Mouse (Mus musculus): ENCODE data around the gene Prelp. TPM values are rescaled to one million over a fixed set of nuclear protein-coding genes. Genes with fewer than 3 reads are reported as not detected.
A peak's percentile ranks its signal among the peaks of the same experiment; 100 is the strongest.

Prelp gene
- polyA plus RNA-seq, 1 experiment from 2014 or later = 3.1 TPM

DNA sequence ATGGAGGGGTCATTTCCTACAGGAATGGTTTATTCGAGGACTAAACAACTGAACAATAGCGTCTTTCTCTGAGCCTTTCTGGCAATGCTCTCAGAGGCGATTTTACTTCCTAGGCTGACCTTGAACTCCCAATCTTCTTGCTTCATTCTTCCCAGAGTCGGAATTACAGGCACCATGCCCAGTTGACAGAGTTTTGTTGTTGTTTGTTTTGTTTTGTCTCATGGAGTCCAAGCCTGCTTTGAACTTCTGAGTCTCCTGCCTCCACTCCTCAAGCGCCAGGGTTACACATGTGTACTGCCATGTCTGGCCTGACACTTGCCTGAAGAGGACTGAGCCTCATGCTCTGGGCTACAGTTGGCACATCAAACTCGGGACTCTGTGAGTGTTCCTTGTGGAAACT is 8.2 kb downstream of the Prelp start:
- no peak overlapping the region for H3K27ac ChIP-seq (ENCODE audit: low read depth, low read length)
- no peak for ATAC-seq (ENCODE audit: insufficient read depth, low FRiP score, low TSS enrichment)
- no peaks in the 10 kb centered on the region for H3K9me3 ChIP-seq (ENCODE audit: control insufficient read depth, low read length)
- no peak for DNase-seq (ENCODE audit: low spot score)
- no peak overlapping the region for H3K9ac ChIP-seq (ENCODE audit: low read length)
- H3K27me3 ChIP-seq (ENCODE audit: control insufficient read depth, insufficient read depth, low read length) = peaks cover 3% of the 10 kb centered on the region; the same call in 1 of the 2 replicates
- H3K4me2 ChIP-seq (ENCODE audit: low read depth) = no peak overlapping the region
- H3K4me1 ChIP-seq (ENCODE audit: control insufficient read depth, insufficient read depth, low read length) = peaks cover 13% of the 10 kb centered on the region
- 78% methylated on average over 6 of the region's 6 CpGs for WGBS
- no peak overlapping the region for H3K4me3 ChIP-seq (ENCODE audit: low read depth, low read length)
- no peaks in the 10 kb centered on the region for H3K36me3 ChIP-seq (ENCODE audit: control insufficient read depth, insufficient read depth, low read length)

DNA sequence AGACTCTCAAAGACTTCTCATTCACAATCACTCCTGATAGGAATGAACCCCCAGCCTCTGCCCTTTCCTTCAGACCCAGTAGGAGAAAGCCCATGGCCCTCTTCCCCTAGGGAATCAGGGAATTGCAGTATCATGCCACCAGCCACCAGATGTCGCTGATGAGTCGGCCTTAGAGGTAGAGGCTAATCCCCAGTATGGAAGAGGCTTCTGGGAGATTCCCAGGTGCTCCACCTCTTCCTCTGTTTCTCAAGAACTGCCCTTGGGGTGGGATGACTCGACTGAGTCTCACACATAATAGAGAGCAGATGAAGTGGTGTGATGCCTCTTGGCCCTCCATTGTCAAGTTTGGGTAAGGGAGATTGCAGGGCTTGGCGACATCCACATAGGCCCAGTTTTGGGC is 9.8 kb downstream of the Prelp start:
- ATAC-seq (ENCODE audit: insufficient read depth, low FRiP score, low TSS enrichment) (no peak), DNase-seq (ENCODE audit: low spot score) (peak; percentile 72)
- Histone ChIP-seq H3K9ac (ENCODE audit: low read length) (no peak overlapping the region), H3K4me1 (ENCODE audit: control insufficient read depth, insufficient read depth, low read length) (peaks cover 16% of the 10 kb centered on the region), H3K4me3 (ENCODE audit: low read depth, low read length) (no peak overlapping the region), H3K27ac (ENCODE audit: low read depth, low read length) (no peak overlapping the region), H3K4me2 (ENCODE audit: low read depth) (no peak overlapping the region), H3K9me3 (ENCODE audit: control insufficient read depth, low read length) (no peaks in the 10 kb centered on the region), H3K27me3 (ENCODE audit: control insufficient read depth, insufficient read depth, low read length) (peaks cover 3% of the 10 kb centered on the region; the same call in 1 of the 2 replicates), H3K36me3 (ENCODE audit: control insufficient read depth, insufficient read depth, low read length) (no peaks in the 10 kb centered on the region)
- WGBS = 29% methylated on average over 4 of the region's 4 CpGs

- Histone ChIP-seq H3K36me3 (ENCODE audit: control insufficient read depth, insufficient read depth, low read length) (no peaks in the 10 kb centered on the region), H3K9me3 (ENCODE audit: control insufficient read depth, low read length) (no peaks in the 10 kb centered on the region), H3K27ac (ENCODE audit: low read depth, low read length) (no peak overlapping the region), H3K4me1 (ENCODE audit: control insufficient read depth, insufficient read depth, low read length) (peaks cover 16% of the 10 kb centered on the region), H3K27me3 (ENCODE audit: control insufficient read depth, insufficient read depth, low read length) (peaks cover 3% of the 10 kb centered on the region), H3K4me2 (ENCODE audit: low read depth) (no peak overlapping the region), H3K4me3 (ENCODE audit: low read depth, low read length) (no peak overlapping the region), H3K9ac (ENCODE audit: low read length) (no peak overlapping the region)
- ATAC-seq (ENCODE audit: insufficient read depth, low FRiP score, low TSS enrichment) = no peak
- no peak for DNase-seq (ENCODE audit: low spot score)
- WGBS = 66% methylated on average over 4 of the region's 4 CpGs
These were observed 10.2 kb downstream of the Prelp start for GRCm38 (mm10) chr1:133911008-133911407.

- H3K36me3 ChIP-seq (ENCODE audit: control insufficient read depth, insufficient read depth, low read length) = no peaks in the 10 kb centered on the region
- peaks cover 3% of the 10 kb centered on the region for H3K27me3 ChIP-seq (ENCODE audit: control insufficient read depth, insufficient read depth, low read length)
These were observed 11.1 kb downstream of the Prelp start for GRCm38 (mm10) chr1:133910108-133910507.

GRCm38 (mm10) chr1:133908659-133909575 is 12.3 kb downstream of the Prelp start:
- Histone ChIP-seq H3K4me3 (ENCODE audit: low read depth, low read length) (peak overlapping the region; percentile 38), H3K4me1 (ENCODE audit: control insufficient read depth, insufficient read depth, low read length) (peaks cover 16% of the 10 kb centered on the region), H3K9me3 (ENCODE audit: control insufficient read depth, low read length) (no peaks in the 10 kb centered on the region), H3K9ac (ENCODE audit: low read length) (peak overlapping the region; percentile 55), H3K27ac (ENCODE audit: low read depth, low read length) (peak overlapping the region; percentile 46; the same call in 1 of the 2 replicates), H3K36me3 (ENCODE audit: control insufficient read depth, insufficient read depth, low read length) (no peaks in the 10 kb centered on the region), H3K4me2 (ENCODE audit: low read depth) (peak overlapping the region; percentile 83), H3K27me3 (ENCODE audit: control insufficient read depth, insufficient read depth, low read length) (peaks cover 3% of the 10 kb centered on the region)
- DNase-seq (ENCODE audit: low spot score) = peak; percentile 36
- peak; percentile 20; the same call in 1 of the 2 replicates for ATAC-seq (ENCODE audit: insufficient read depth, low FRiP score, low TSS enrichment)
- WGBS = 19% methylated on average over 27 of the region's 27 CpGs

More at GRCm38 (mm10) chr1:133910108-133910507, 11.1 kb downstream of the Prelp start:
- DNase-seq (ENCODE audit: low spot score) (no peak), ATAC-seq (ENCODE audit: insufficient read depth, low FRiP score, low TSS enrichment) (no peak)
- no peak overlapping the region for H3K4me2 ChIP-seq (ENCODE audit: low read depth)
- no peak overlapping the region for H3K4me3 ChIP-seq (ENCODE audit: low read depth, low read length)
- WGBS = 92% methylated on average over 7 of the region's 7 CpGs
- peaks cover 16% of the 10 kb centered on the region for H3K4me1 ChIP-seq (ENCODE audit: control insufficient read depth, insufficient read depth, low read length)
- no peak overlapping the region for H3K27ac ChIP-seq (ENCODE audit: low read depth, low read length)
- no peaks in the 10 kb centered on the region for H3K9me3 ChIP-seq (ENCODE audit: control insufficient read depth, low read length)
- no peak overlapping the region for H3K9ac ChIP-seq (ENCODE audit: low read length)

DNA sequence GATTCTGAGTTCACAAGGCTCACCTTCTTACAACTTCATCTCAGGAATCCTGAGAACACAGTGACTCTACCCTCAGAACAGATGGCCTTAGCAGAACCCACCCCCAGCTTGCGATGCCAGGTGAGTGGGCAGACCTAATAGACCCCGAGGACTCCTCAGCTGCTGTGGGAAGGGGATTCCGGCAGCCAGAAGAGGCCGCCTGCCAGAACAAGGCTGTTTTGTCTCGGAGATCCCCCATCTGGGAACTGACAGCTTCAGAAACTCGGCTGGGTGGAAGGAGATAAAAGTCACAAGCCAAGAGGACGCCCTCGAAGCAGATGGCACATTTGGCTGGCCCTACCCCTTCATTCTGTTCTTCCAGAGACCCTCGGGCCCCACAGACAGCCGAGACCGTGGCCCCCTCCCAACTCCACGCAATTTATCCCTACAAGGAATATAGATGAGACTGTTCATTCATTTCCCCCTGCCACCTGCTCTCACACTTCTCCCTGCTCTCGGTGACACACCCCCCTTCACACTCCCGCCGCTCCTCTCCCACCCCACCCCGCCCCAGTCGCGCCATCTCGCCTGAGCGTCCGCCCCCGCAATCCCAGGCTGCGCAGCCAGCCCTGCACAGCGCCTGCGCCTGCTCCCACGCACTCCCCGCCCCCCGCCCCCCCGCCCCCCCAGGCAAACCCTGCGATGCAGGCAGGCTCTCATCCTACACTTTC is 13.1 kb downstream of the Prelp start, which contains the start of gene Optc:
Gene Optc (minus strand): TSS at position 51 of the 710 bp plus-strand sequence.
- DNase-seq (ENCODE audit: low spot score) (peak; percentile 69), ATAC-seq (ENCODE audit: insufficient read depth, low FRiP score, low TSS enrichment) (peak; percentile 78)
- H3K27ac ChIP-seq (ENCODE audit: low read depth, low read length) = peak within 1 kb of the TSS; percentile 60
- WGBS = 3% methylated on average over 25 of the region's 30 CpGs
- peaks cover 3% of the 10 kb centered on the region for H3K27me3 ChIP-seq (ENCODE audit: control insufficient read depth, insufficient read depth, low read length)
- H3K9me3 ChIP-seq (ENCODE audit: control insufficient read depth, low read length) = no peaks in the 10 kb centered on the region
- peaks cover 16% of the 10 kb centered on the region for H3K4me1 ChIP-seq (ENCODE audit: control insufficient read depth, insufficient read depth, low read length)
- peak within 1 kb of the TSS; percentile 38 for H3K4me3 ChIP-seq (ENCODE audit: low read depth, low read length)
- peak within 1 kb of the TSS; percentile 83 for H3K4me2 ChIP-seq (ENCODE audit: low read depth)
- H3K9ac ChIP-seq (ENCODE audit: low read length) = peak within 1 kb of the TSS; percentile 55
- H3K36me3 ChIP-seq (ENCODE audit: control insufficient read depth, insufficient read depth, low read length) = no peaks in the 10 kb centered on the region

- H3K4me1 ChIP-seq (ENCODE audit: control insufficient read depth, insufficient read depth, low read length) = peaks cover 16% of the 10 kb centered on the region
- no peak for DNase-seq (ENCODE audit: low spot score)
- H3K27ac ChIP-seq (ENCODE audit: low read depth, low read length) = no peak overlapping the region
- no peak overlapping the region for H3K4me2 ChIP-seq (ENCODE audit: low read depth)
- no peak for ATAC-seq (ENCODE audit: insufficient read depth, low FRiP score, low TSS enrichment)
- peaks cover 3% of the 10 kb centered on the region for H3K27me3 ChIP-seq (ENCODE audit: control insufficient read depth, insufficient read depth, low read length)
- H3K36me3 ChIP-seq (ENCODE audit: control insufficient read depth, insufficient read depth, low read length) = no peaks in the 10 kb centered on the region
- no peak overlapping the region for H3K9ac ChIP-seq (ENCODE audit: low read length)
- no peaks in the 10 kb centered on the region for H3K9me3 ChIP-seq (ENCODE audit: control insufficient read depth, low read length)
- WGBS = 75% methylated on average over 12 of the region's 12 CpGs
- H3K4me3 ChIP-seq (ENCODE audit: low read depth, low read length) = no peak overlapping the region
These were observed 14.8 kb downstream of the Prelp start for GRCm38 (mm10) chr1:133906420-133906819.

DNA sequence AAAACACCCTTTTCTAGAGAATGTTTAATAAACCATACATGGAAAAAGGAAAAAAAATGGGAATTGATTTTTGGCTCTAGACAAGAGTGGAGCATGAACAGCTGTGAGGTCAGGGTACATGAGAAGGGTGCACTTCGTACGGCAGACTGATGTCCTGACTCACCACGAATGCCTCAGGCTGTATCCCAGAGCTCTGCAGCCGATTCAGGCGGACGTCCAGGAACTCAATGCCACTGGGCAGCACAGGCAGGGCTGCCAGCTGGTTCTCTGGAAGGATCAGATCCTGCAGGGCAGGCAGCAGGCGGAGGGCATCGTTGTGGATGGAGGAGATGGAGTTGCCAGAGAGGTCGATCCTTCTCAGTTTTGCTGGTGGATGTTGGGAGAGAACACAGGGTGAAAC is 20.4 kb downstream of the Prelp start:
- no peak for ATAC-seq (ENCODE audit: insufficient read depth, low FRiP score, low TSS enrichment)
- 86% methylated on average over 9 of the region's 9 CpGs for WGBS
- Histone ChIP-seq H3K4me2 (ENCODE audit: low read depth) (no peak overlapping the region), H3K27ac (ENCODE audit: low read depth, low read length) (no peak overlapping the region), H3K9me3 (ENCODE audit: control insufficient read depth, low read length) (no peaks in the 10 kb centered on the region), H3K27me3 (ENCODE audit: control insufficient read depth, insufficient read depth, low read length) (no peaks in the 10 kb centered on the region), H3K4me3 (ENCODE audit: low read depth, low read length) (no peak overlapping the region), H3K36me3 (ENCODE audit: control insufficient read depth, insufficient read depth, low read length) (no peaks in the 10 kb centered on the region), H3K9ac (ENCODE audit: low read length) (no peak overlapping the region), H3K4me1 (ENCODE audit: control insufficient read depth, insufficient read depth, low read length) (no peaks in the 10 kb centered on the region)
- no peak for DNase-seq (ENCODE audit: low spot score)
